Mouse (Mus musculus) T-helper 17 cell (primary cell): ENCODE data around the gene Spef1.

Experiments
- in situ Hi-C, 2 experiments: fragments of 300-600 bp; cut with MboI, MseI; formaldehyde crosslinking; loops; 1 replicate in 1 of 2; 2 replicates in 1 of 2; pipeline ENCODE4 v1.15.1; 2025; ENCODE audit warnings: high pct_unique_total_duplicates in 2 of 2

The Spef1 gene

GRCm38 (mm10) chr2:131175286-131175944 lies 11.7 kb downstream of the Spef1 start:
- in situ Hi-C loops = no loop called here

GRCm38 (mm10) chr2:131174700-131175099 lies 12.4 kb downstream of the Spef1 start:
- in situ Hi-C loops = no loop called here

- in situ Hi-C loops = no loop called here
Observed at GRCm38 (mm10) chr2:131172322-131172721, 14.8 kb downstream of the Spef1 start.

DNA sequence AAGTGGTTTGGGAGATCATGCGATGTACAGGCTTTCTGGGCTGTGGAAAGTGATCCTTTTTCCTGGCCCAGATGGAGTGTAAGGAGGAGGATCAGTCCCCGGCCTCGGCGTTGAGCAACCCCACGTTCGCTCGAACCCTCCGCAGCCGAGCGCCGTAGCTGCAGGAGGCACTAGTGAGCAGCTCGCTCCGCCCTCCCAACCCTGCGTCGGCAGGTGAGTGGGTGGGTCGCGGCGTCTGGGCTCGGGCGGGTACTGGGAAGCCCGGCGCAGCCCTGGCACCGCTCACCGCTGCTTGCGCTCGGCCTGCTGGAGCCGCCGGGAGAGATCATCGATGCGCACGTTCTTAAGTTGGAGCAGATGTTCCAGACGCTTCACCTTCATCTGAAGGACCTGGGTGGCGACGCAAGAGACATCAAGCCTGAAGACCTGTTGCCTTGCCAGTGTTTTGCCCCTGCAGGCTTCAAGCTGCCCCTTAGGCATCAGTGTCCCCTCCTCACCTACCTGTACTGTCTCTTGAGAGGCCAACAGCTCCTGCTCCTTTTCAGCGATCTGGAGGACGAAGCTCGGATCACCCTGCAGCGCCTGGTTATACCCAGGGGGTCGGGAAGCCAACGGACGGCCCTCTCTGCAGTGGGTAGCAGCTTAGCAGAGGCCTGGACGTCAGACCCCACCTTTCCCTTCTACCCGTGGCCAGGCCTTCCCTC lies 15.5 kb downstream of the Spef1 start:
- in situ Hi-C loops = no loop called here

DNA sequence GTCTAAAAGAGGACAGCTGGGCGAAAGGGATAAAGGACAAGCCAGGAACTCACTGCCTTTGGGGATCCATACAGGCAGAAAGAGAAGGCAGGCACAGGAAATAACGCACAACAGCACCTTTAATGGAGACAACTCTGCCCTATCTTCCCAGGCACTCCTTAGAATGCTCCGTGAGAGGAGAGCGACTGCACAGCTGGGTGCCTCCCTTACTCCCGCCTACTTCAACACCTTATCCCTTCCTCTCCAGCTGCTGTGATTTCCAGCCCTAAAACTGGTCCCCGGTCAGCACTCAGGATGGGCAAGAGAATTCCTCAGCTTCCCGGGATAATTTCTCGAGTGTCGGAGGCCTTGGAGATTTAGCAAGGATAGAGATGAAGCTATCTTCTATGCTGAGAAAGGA lies 16.1 kb downstream of the Spef1 start:
- in situ Hi-C loops = no loop called here

GRCm38 (mm10) chr2:131168914-131169313 lies 18.2 kb downstream of the Spef1 start:
- in situ Hi-C loops = loop anchor here in 1 of 2 experiments (5.0 kb wide), 1 partner anchor 78 kb away; no protein-coding TSS in a partner anchor

GRCm38 (mm10) chr2:131167984-131168383 lies 19.1 kb downstream of the Spef1 start:
- in situ Hi-C loops = loop anchor here in 1 of 2 experiments (5.0 kb wide), 1 partner anchor 79 kb away; no protein-coding TSS in a partner anchor

- in situ Hi-C loops = loop anchor here in 1 of 2 experiments (5.0 kb wide), 1 partner anchor 81 kb away; no protein-coding TSS in a partner anchor
Observed at GRCm38 (mm10) chr2:131166172-131166571, 20.9 kb downstream of the Spef1 start.

- in situ Hi-C loops = no loop called here
Observed at GRCm38 (mm10) chr2:131163924-131164323, 23.2 kb downstream of the Spef1 start.

- in situ Hi-C loops = no loop called here
Observed at GRCm38 (mm10) chr2:131160671-131161111, 26.4 kb downstream of the Spef1 start.

- in situ Hi-C loops = no loop called here
Observed at GRCm38 (mm10) chr2:131159938-131160581, 27.0 kb downstream of the Spef1 start, which contains the start of gene 1700037H04Rik. 1700037H04Rik (minus strand) TSS chr2:131160081.

DNA sequence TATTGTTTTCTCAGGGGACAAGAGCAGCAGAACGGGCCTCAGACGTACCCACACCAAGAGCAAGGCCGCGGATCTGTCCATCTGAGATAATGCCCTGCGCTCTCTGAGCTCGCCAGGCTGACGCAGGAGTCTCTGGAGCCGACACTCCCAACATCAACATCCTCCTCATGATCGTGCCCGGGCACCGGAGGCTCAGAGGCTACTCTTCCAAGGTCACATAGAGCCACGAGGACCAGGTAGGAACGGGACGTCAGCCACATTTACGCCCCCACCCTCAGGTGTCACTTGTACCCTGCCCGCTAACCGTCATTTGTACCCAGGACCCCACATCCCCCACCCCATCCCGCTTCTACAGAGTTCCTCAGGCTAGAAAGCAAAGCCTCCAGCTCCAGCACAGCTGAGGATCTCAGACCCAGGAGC lies 27.6 kb downstream of the Spef1 start:
- in situ Hi-C loops = no loop called here

GRCm38 (mm10) chr2:131156987-131157386 lies 30.1 kb downstream of the Spef1 start:
- in situ Hi-C loops = no loop called here

DNA sequence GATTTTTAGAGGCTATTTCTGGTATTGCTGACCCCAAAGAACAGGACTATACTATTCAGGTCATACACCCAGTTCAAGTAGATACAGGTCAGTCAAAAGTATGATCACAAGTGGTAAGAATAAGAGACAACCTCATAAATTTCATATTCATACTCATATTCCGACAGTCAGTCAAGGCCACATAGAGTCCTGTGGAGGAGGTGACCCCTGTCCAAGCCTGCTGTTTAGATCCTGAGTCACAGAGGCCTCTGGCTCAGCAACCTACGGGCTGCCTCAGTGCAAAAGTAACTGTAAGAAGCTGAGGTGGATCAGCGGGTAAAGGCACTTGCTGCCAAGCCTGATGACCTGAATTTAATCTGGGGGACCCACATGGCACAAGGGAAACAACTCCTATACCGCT lies 33.0 kb downstream of the Spef1 start:
- in situ Hi-C loops = no loop called here

DNA sequence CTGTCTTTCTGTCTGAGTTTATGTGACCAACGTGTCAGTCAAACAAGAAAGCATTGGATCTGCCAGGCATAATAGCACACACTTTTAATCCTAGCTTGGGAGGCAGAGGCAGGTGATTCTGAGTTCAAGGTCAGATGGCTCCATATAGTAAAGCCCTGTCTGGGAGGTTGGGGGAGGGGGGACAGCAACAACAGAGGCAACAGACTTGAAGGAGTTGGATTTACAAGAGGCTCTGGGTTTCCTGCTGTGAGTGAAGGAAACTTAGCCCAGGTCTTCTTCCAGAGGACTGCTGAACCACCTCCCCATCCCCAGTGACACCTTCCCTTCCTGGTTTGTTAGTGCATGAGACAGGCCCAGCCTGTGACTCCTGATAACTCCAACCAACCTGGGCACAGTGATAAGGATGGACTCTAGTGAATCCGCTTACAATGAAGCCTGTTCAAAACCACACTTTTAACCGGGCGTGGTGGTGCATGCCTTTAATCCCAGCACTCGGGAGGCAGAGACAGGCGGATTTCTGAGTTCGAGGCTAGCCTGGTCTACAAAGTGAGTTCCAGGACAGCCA lies 34.8 kb downstream of the Spef1 start:
- in situ Hi-C loops = no loop called here

DNA sequence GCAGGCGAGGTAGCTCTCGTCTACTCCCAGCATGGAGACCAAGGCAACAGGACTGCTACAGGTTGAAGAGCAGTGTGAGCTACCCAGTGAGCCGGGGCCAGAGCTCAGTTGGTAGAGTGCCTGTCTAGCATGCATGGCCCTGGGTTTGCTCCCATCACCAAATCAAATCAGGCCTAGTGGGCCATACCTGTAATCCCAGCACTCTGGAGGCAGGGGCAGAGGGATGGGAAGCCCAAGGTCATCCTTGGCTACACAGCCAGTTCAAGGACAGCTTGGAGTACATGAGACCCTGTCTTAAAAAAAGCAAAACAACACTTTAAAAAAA lies 37.9 kb downstream of the Spef1 start:
- in situ Hi-C loops = no loop called here

DNA sequence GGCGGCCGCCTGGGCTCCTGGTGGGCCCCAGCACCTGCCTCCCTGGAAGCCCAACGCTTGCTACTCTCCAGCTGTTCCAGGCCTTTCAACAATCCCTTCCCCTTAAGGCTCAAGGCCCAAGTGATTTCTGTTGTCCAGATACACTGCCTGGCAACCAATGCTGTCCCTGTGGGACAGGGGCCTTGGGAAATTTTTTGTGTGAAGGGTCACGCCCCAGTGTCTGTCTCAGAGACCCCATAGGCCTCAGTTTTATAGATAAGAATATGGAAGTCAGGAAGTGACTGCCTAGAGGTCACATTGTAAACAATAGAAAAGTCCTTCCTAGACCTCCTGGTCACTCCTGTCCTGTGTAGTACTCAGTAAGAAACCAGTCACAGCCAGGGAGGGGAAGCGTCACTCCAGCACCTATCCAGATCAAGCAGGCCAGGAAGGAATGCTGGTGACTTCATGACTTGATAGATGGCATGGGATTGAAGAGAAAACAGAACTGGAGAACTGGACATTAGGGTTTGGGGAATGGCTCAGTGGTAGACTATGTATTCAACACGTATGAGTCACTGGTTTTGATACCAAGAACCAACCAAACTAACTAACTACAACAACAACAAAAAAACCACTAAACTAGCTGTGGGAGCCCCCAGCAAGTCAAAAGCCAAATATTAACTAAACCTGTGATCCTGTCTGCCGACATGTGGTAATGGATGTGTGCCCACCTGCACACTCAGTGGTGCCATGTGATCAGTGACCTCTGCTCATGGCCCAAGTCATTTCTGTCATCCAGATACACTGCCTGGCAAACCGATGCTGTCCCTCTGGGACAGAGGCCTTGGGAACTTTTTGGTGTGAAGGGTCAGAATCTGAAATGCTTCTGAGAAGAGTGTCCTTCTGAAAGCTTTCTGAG lies 38.5 kb downstream of the Spef1 start:
- in situ Hi-C loops = no loop called here

- in situ Hi-C loops = no loop called here
Observed at GRCm38 (mm10) chr2:131147043-131147365, 40.1 kb downstream of the Spef1 start.

GRCm38 (mm10) chr2:131146193-131147042 lies 40.7 kb downstream of the Spef1 start:
- in situ Hi-C loops = no loop called here

DNA sequence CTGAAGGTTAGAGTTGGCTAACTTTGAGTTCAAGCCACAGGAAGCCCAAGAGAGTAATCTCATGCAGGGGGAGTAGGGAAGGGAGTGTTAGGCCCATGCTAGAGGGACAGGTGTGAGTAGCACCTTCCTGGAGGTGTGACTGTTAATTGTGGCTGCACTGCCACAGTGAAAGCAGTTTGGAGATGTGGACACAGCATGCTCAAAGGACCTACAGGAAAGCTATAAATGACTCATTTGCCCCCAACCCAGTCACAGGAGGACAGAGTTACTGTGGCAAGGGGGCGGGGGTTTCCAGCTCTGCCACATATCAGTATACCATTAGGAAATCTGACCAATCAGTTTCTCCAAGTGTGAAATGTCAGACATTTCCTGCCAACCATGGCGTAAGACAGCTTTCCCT lies 41.5 kb downstream of the Spef1 start:
- in situ Hi-C loops = no loop called here
